8 mouse cellular contexts compared by ENCODE assay signal in the genomic region with DNA sequence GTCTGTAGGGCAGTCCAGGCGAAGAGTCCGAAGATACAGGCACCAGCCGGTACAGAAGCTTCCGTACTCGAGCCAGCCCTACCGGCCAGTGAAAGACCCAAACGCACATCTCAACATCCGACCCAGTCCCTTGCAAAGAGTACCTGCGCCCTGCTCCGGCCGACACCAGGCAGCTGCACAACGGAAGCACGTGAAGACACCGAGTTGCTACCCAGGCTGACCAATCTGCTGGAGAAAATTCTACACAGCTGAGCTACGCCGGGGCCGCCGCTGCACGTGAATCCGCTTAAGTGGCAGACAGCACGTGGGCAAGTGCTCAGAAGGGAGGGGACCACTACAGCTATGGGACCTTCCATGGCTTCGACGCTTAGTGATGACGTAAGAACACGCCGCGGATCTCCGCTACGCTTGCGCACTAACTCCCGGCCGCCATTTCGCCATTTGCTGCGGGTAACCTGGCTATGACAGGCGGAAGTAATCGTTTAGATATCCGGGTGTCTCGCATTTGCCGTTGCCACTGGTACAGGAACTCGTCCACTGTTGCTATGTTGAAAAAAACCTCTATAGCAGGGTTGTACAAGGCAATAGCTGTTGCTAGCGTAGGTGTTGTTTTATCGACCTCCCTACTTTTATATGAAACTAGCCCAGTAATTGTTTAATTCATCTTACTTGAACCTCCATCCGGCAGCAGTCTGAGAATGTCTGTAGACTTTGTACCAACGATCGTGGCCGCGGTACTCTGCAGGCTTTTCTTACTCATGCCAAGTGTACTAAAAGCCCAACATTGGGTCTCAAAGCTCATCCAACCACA. TPM values are rescaled to one million over a fixed set of nuclear protein-coding genes. Genes with fewer than 3 reads are reported as not detected.
DNase-seq lines count a peak whose midpoint lies in the region; ATAC-seq and TF ChIP-seq lines count a peak whose summit lies in the region.

A gene (minus strand): TSS at position 365 of the 811 bp plus-strand sequence.

- no peaks in the 10 kb centered on the region for H3K27me3 ChIP-seq in MEL (ENCODE audit: control insufficient read depth in 1 of 2, insufficient read depth in 2 of 2, low read length in 2 of 2)
- no peaks in the 10 kb centered on the region for H3K27me3 ChIP-seq in cerebellum, adult 2 months (ENCODE audit: control insufficient read depth, insufficient read depth, low read length)
- H3K27me3 ChIP-seq in forebrain, postnatal 0 days (ENCODE audit: insufficient read depth, low read length) = no peaks in the 10 kb centered on the region
- H3K27me3 ChIP-seq in lung, embryonic 15.5 days = no peaks in the 10 kb centered on the region

- peak within 1 kb of the TSS; percentile 76 for H3K9ac ChIP-seq in MEL (ENCODE audit: control insufficient read depth, low read depth, low read length, poor library complexity, severe bottlenecking)
- peak within 1 kb of the TSS; percentile 71 for H3K9ac ChIP-seq in forebrain, postnatal 0 days
- H3K9ac ChIP-seq in lung, embryonic 15.5 days = peak within 1 kb of the TSS; percentile 67

- H3K4me2 ChIP-seq in forebrain, postnatal 0 days (ENCODE audit: low read depth) = peak within 1 kb of the TSS; percentile 67
- H3K4me2 ChIP-seq in lung, embryonic 15.5 days = peak within 1 kb of the TSS; percentile 82

- TF ChIP-seq RAD21 in MEL (IDR thresholded peaks at IDR 0.05; ENCODE audit: low read depth, low read length) = no peak

- peaks cover 7 to 32% of the 10 kb centered on the region in 2 experiments for H3K36me3 ChIP-seq in MEL (ENCODE audit: control insufficient read depth in 1 of 2, insufficient read depth in 2 of 2, low read length in 2 of 2)
- H3K36me3 ChIP-seq in forebrain, postnatal 0 days (ENCODE audit: insufficient read depth) = peaks cover 9% of the 10 kb centered on the region
- peaks cover 14% of the 10 kb centered on the region for H3K36me3 ChIP-seq in lung, embryonic 15.5 days

- peaks cover 2 to 9% of the 10 kb centered on the region in 2 experiments; a peak in 1 of 4 replicates for H3K4me1 ChIP-seq in MEL (ENCODE audit: control insufficient read depth in 1 of 2, insufficient read depth in 2 of 2, low read length in 2 of 2)
- H3K4me1 ChIP-seq in cerebellum, adult 2 months (ENCODE audit: control insufficient read depth, insufficient read depth, low read length) = no peaks in the 10 kb centered on the region
- 0 out of 2 replicates have a peak, but pooled peaks cover 8% of the 10 kb centered on the region for H3K4me1 ChIP-seq in forebrain, postnatal 0 days (ENCODE audit: insufficient read depth)
- H3K4me1 ChIP-seq in lung, embryonic 15.5 days = peaks cover 18% of the 10 kb centered on the region

- peak; percentile 71 to 93 for TF ChIP-seq POLR2A in MEL (IDR thresholded peaks at IDR 0.05; ENCODE audit: control insufficient read depth in 1 of 2, insufficient read depth in 1 of 2, low read depth in 1 of 2, low read length in 2 of 2, poor library complexity in 1 of 2)
- peak; percentile 70; the same call in 1 of the 2 replicates for TF ChIP-seq POLR2A in cerebellum, adult 2 months (IDR thresholded peaks at IDR 0.05; ENCODE audit: borderline replicate concordance, insufficient read depth, low read length)

- peak within 1 kb of the TSS; percentile 75 to 92 for H3K4me3 ChIP-seq in MEL (ENCODE audit: control insufficient read depth in 1 of 2, insufficient read depth in 1 of 2, low read depth in 2 of 2, low read length in 2 of 2)
- peak within 1 kb of the TSS; percentile 73 for H3K4me3 ChIP-seq in cerebellum, adult 2 months (replicated peaks; ENCODE audit: insufficient read depth, low read depth, low read length)
- peak within 1 kb of the TSS; percentile 66 for H3K4me3 ChIP-seq in forebrain, postnatal 0 days (ENCODE audit: low read depth, low read length)
- peak within 1 kb of the TSS; percentile 90 for H3K4me3 ChIP-seq in lung, embryonic 15.5 days

- WGBS in cerebellum, adult 2 months = under 1% methylated on average over 47 of the region's 47 CpGs
- WGBS in forebrain, postnatal 0 days = under 1% methylated on average over 47 of the region's 47 CpGs
- under 1% methylated on average over 47 of the region's 47 CpGs for WGBS in lung, embryonic 15.5 days

- H3K79me2 ChIP-seq in MEL (ENCODE audit: control insufficient read depth, insufficient read depth, low read length, poor library complexity) = peaks cover 30% of the 10 kb centered on the region

- TF ChIP-seq EP300 in MEL (IDR thresholded peaks at IDR 0.05; ENCODE audit: low read depth in 1 of 2, low read length in 2 of 2) = peak in 1 of 2 experiments; percentile 36; a peak in 2 of 4 replicates

- peak; percentile 99 for DNase-seq in MEL (ENCODE audit: low read depth, low spot score)
- peak; percentile 99 for DNase-seq in cerebellum, adult 2 months
- peak; percentile 100 for DNase-seq in forebrain, postnatal 0 days
- DNase-seq in heart, postnatal 4 days = peak; percentile 99
- peak; percentile 98 to 100 for DNase-seq in layer of hippocampus, adult 8-10 months (ENCODE audit: low spot score in 2 of 2)
- DNase-seq in ovary, adult 18-20 months (ENCODE audit: low spot score) = peak; percentile 96
- DNase-seq in thymus, postnatal 0 days (ENCODE audit: low spot score) = peak; percentile 100

- no peaks in the 10 kb centered on the region for H3K9me3 ChIP-seq in MEL (replicated peaks; ENCODE audit: insufficient read depth, low read length)
- H3K9me3 ChIP-seq in forebrain, postnatal 0 days (ENCODE audit: low read length) = no peaks in the 10 kb centered on the region
- H3K9me3 ChIP-seq in lung, embryonic 15.5 days = no peaks in the 10 kb centered on the region

- peak within 1 kb of the TSS; percentile 79 for H3K27ac ChIP-seq in MEL (ENCODE audit: control insufficient read depth, low read depth, low read length)
- no peak within 1 kb of the TSS; the same call in 1 of the 2 replicates for H3K27ac ChIP-seq in cerebellum, adult 2 months (ENCODE audit: insufficient read depth, low read length)
- peak within 1 kb of the TSS; percentile 82 for H3K27ac ChIP-seq in forebrain, postnatal 0 days (ENCODE audit: low read depth, low read length)
- peak within 1 kb of the TSS; percentile 74 for H3K27ac ChIP-seq in lung, embryonic 15.5 days

- TF ChIP-seq CTCF in MEL (IDR thresholded peaks at IDR 0.05 in 2 of 3, conservative IDR thresholded peaks at IDR 0.05 in 1 of 3; ENCODE audit: control insufficient read depth in 1 of 3, insufficient read depth in 1 of 3, low read depth in 2 of 3, low read length in 3 of 3, poor library complexity in 1 of 3, severe bottlenecking in 1 of 3) = no peak
- TF ChIP-seq CTCF in cerebellum, adult 2 months (IDR thresholded peaks at IDR 0.05; ENCODE audit: borderline replicate concordance, insufficient read depth, low read depth, low read length) = no peak
- peak; percentile 6; the same call in 1 of the 2 replicates for TF ChIP-seq CTCF in forebrain, postnatal 0 days (IDR thresholded peaks at IDR 0.05; ENCODE audit: low read depth)

- ATAC-seq in forebrain, postnatal 0 days = peak; percentile 97
- ATAC-seq in lung, embryonic 15.5 days (ENCODE audit: borderline replicate concordance, extremely low read depth, low FRiP score, low TSS enrichment) = peak; percentile 96

TF ChIP-seq in MEL, 35 proteins besides CTCF, POLR2A, EP300 and RAD21 (continues in another document):
- TF ChIP-seq UBTF (IDR thresholded peaks at IDR 0.05; ENCODE audit: borderline replicate concordance, insufficient read depth, low read depth, low read length) (0 out of 2 replicates have a peak, but pooled peaks have one; percentile 42), MAFK (IDR thresholded peaks at IDR 0.05; ENCODE audit: borderline replicate concordance, low read depth, low read length) (no peak; the same call in 1 of the 2 replicates), ETS1 (IDR thresholded peaks at IDR 0.05; ENCODE audit: low read depth, low read length) (peak; percentile 84), POLR2AphosphoS5 (IDR thresholded peaks at IDR 0.05; ENCODE audit: borderline replicate concordance, low read depth, low read length) (peak; percentile 91), MYB (IDR thresholded peaks at IDR 0.05; ENCODE audit: low read depth, low read length) (peak; percentile 88), E2F4 (IDR thresholded peaks at IDR 0.05; ENCODE audit: borderline replicate concordance, low read depth, low read length) (no peak), ZC3H11A (IDR thresholded peaks at IDR 0.05; ENCODE audit: low read depth, low read length) (peak; percentile 40; the same call in 1 of the 2 replicates), TAL1 (IDR thresholded peaks at IDR 0.05; ENCODE audit: low read length) (no peak), GABPA (IDR thresholded peaks at IDR 0.05; ENCODE audit: low read depth, low read length) (no peak; the same call in 1 of the 2 replicates), BHLHE40 (IDR thresholded peaks at IDR 0.05; ENCODE audit: borderline replicate concordance, low read depth, low read length) (peak; percentile 98), USF1 (IDR thresholded peaks at IDR 0.05; ENCODE audit: low read depth, low read length) (peak; percentile 89), ZNF384 (IDR thresholded peaks at IDR 0.05; ENCODE audit: low read depth, low read length) (peak; percentile 91), ZMIZ1 (IDR thresholded peaks at IDR 0.05; ENCODE audit: low read depth, low read length) (peak; percentile 86; the same call in 1 of the 2 replicates), MAZ (IDR thresholded peaks at IDR 0.05; ENCODE audit: low read depth, low read length) (no peak; the same call in 1 of the 2 replicates), TCF12 (IDR thresholded peaks at IDR 0.05; ENCODE audit: low read depth, low read length) (peak; percentile 36; the same call in 1 of the 2 replicates), TBP (IDR thresholded peaks at IDR 0.05; ENCODE audit: low read depth, low read length) (peak; percentile 84), NELFE (IDR thresholded peaks at IDR 0.05; ENCODE audit: low read depth, low read length) (peak; percentile 73), KAT2A (conservative IDR thresholded peaks at IDR 0.05; ENCODE audit: low read depth, low read length) (peak; percentile 87), MYC (IDR thresholded peaks at IDR 0.05; ENCODE audit: low read depth, low read length) (peak; percentile 100), ZKSCAN1 (IDR thresholded peaks at IDR 0.05; ENCODE audit: low read depth, low read length) (peak; percentile 92)

RNA-seq across cellular contexts. Expression of the gene that starts here (rescaled TPM):
- 53.9 and 74.7 TPM in 2 replicates for total RNA-seq in MEL (2012; rRNA removed)
- 100 to 1,000 TPM in 1 of 2 experiments, not detected in 1; 107 TPM for polyA plus RNA-seq in MEL (2012; ENCODE audit: insufficient read depth in 1 of 2, insufficient read length in 2 of 2, low read depth in 1 of 2, low replicate concordance in 2 of 2, missing spikeins in 1 of 2)
- polyA plus RNA-seq in cerebellum, adult 2 months (2012; rRNA removed) = 41.4 and 46.1 TPM in 2 replicates
- 43.5 and 49.2 TPM in 2 replicates for total RNA-seq in forebrain, postnatal 0 days (2014; rRNA removed)
- polyA plus RNA-seq in forebrain, postnatal 0 days (2015; fragmentation: Nextera tagmentation; extraction: Ambion mirVana) = 11.7 and 13.9 TPM in 2 replicates
- total RNA-seq in heart, postnatal 4 days (2021) = 10 to 100 TPM; 25.8 to 26.0 TPM
- 10 to 100 TPM; 34.9 to 45.8 (median 37.0) TPM for total RNA-seq in layer of hippocampus, adult 8-10 months (2022)
- polyA plus RNA-seq in lung, embryonic 15.5 days (2015; fragmentation: Nextera tagmentation; extraction: Ambion mirVana) = 23.7 and 24.8 TPM in 2 replicates
- polyA plus RNA-seq in thymus, postnatal 0 days (2015; fragmentation: Nextera tagmentation; extraction: Ambion mirVana) = 17.7 and 19.5 TPM in 2 replicates
